Mouse (Mus musculus): Measurements from ENCODE around the gene Vmn2r85. TPM values are rescaled to one million over a fixed set of nuclear protein-coding genes. Genes with fewer than 3 reads are reported as not detected.

Gene Vmn2r85
- polyA plus RNA-seq (2014; fragmentation: Illumina TruSeq; extraction: RNeasy Lipid Tissue Mini Kit (QIAGEN cat#74804); ENCODE audit: low read depth, low replicate concordance) = not detected

DNA sequence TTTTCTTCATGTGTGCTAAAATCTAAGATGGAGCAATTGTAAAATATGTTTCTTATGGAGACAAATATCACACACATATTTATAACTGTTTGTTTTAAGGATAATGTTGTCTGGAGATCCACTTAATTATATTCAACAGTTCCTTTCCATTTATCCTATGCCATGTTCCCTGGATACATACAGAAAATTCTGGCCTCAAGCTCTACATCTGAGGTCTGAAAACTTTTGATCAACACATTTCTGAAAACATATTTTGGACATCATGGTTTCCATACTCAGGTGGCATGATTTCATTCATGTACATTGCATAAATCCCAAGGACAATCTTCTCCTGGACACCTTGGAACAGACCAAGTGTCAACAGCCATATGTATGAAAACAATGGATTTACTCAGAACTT is at the start of gene Vmn2r85:
TSS of gene Vmn2r85 (minus strand) at position 101 of the 400 bp plus-strand sequence.

GRCm38 (mm10) chr10:130455950-130456349 is 26.4 kb upstream of the Vmn2r85 start, which contains the start of gene Vmn2r86:
Vmn2r86 (minus strand) TSS chr10:130456050.

GRCm38 (mm10) chr10:130394232-130394631 is 35.3 kb downstream of the Vmn2r85 start, which contains the start of gene Vmn2r84:
Vmn2r84 (minus strand) TSS chr10:130394332.

Other genes with a start within 250 kb of the Vmn2r85 start
- not detected for gene Olfr826, start 245.5 kb downstream of the Vmn2r85 start, polyA plus RNA-seq (2014; fragmentation: Illumina TruSeq; extraction: RNeasy Lipid Tissue Mini Kit (QIAGEN cat#74804); ENCODE audit: low read depth, low replicate concordance)
- gene Olfr827, start 215.3 kb downstream of the Vmn2r85 start, polyA plus RNA-seq (2014; fragmentation: Illumina TruSeq; extraction: RNeasy Lipid Tissue Mini Kit (QIAGEN cat#74804); ENCODE audit: low read depth, low replicate concordance) = not detected
- not detected for gene Neurod4, start 149.5 kb downstream of the Vmn2r85 start, polyA plus RNA-seq (2014; fragmentation: Illumina TruSeq; extraction: RNeasy Lipid Tissue Mini Kit (QIAGEN cat#74804); ENCODE audit: low read depth, low replicate concordance)
- gene Tespa1, start 106.8 kb downstream of the Vmn2r85 start, polyA plus RNA-seq (2014; fragmentation: Illumina TruSeq; extraction: RNeasy Lipid Tissue Mini Kit (QIAGEN cat#74804); ENCODE audit: low read depth, low replicate concordance) = 0.24 TPM
- gene Vmn2r84, start 35.4 kb downstream of the Vmn2r85 start, polyA plus RNA-seq (2014; fragmentation: Illumina TruSeq; extraction: RNeasy Lipid Tissue Mini Kit (QIAGEN cat#74804); ENCODE audit: low read depth, low replicate concordance) = not detected
- gene Vmn2r86, start 26.3 kb upstream of the Vmn2r85 start, polyA plus RNA-seq (2014; fragmentation: Illumina TruSeq; extraction: RNeasy Lipid Tissue Mini Kit (QIAGEN cat#74804); ENCODE audit: low read depth, low replicate concordance) = not detected
- not detected for gene Vmn2r87, start 67.7 kb upstream of the Vmn2r85 start, polyA plus RNA-seq (2014; fragmentation: Illumina TruSeq; extraction: RNeasy Lipid Tissue Mini Kit (QIAGEN cat#74804); ENCODE audit: low read depth, low replicate concordance)

Data from liver, adult 10 weeks (tissue).